Mouse (Mus musculus) thymus, postnatal 14 days (tissue): ENCODE results near the gene Gm27021.

Source experiments
- DNase-seq: peaks from one replicate; pipeline ENCODE4 v3.0.0; 2021

Gene Gm27021

GRCm38 (mm10) chr8:120633665-120634271 lies 34.1 kb downstream of the Gm27021 start:
- peak; percentile 33 for DNase-seq

GRCm38 (mm10) chr8:120632969-120633664 lies 34.8 kb downstream of the Gm27021 start:
- DNase-seq, result no peak

- DNase-seq, result no peak
These were observed 36.2 kb downstream of the Gm27021 start for GRCm38 (mm10) chr8:120631441-120632375.

DNA sequence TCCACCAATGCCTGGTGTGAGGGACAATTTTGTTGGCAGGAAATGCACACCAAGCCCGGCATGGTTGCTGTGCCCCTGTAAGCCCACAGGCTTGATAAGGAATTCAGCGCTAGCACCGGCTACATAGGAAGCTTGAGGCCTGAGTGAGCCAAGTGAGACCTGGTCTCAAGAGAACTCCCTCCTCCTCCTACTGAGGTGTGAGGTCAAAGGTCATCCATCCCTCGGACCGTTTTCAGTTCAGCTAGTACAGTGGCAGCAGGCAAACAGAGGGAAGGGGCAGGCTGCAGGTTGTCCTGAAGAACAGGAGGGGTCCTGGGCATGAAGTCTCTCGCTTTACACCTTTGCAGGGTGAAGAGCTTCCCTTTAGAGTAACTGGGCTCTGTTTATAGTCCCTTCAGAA lies 37.0 kb downstream of the Gm27021 start:
- DNase-seq, result no peak

DNA sequence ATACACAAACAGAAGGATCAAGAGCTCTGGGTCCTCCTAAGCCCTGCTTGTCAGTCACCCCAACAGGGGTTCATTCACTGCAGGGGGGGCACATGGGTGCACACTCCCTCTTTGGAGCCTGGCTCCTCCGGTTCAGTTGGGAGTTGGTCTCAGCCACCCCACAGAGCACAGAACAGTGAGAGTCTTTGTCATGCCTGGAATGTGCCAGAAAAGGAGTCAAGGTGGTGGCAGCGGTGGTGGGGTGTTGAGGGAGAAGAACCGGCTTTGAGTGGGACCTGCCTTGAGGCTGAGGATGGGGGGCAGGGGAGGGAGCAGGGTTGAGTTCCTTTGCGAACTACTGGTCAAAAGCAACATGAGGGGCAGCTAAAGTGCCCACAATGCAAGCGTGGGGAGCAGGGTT lies 37.8 kb downstream of the Gm27021 start:
- DNase-seq, result no peak

DNA sequence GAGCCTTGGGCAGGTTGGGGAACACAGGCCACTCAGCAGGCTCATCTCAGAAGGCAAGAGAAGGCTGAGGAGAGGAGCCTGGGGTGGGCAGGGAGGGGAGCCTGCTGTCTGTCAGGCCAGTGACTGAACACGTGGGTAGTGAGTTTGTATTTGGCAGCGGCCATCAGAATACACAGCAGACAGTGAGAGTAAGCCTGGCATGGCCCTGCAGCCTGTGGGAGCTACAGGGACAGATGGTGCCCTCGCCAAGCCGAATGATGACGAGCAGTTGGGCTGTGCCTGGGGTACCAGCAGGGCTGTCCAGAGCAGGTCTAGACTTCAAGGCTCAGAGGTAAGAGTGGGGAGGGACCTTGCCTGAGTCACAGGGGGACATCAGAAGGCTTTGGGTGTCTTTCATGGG lies 40.6 kb downstream of the Gm27021 start:
- DNase-seq, result no peak

DNA sequence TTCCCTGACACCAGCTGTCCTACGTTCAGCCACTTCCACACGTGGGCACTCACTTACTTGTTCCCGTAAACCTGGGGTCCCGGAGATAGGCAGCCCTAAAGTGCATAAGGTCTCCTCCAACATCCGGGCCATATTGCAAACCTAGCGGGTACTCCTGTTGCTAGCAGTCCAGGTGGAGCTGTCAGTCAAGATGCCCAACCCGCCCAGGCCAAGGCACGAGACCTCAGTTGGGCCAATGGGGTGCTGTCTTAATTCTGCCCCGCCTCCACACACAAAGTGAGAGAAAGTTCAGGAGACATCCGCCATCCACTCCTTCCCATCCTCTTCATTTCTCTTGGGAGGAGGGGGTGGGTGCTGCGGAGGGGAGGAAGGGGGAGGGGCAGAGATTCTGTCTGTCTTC lies 41.4 kb downstream of the Gm27021 start:
- DNase-seq, result no peak

- DNase-seq, result no peak
These were observed 44.3 kb downstream of the Gm27021 start for GRCm38 (mm10) chr8:120623608-120624007.

DNA sequence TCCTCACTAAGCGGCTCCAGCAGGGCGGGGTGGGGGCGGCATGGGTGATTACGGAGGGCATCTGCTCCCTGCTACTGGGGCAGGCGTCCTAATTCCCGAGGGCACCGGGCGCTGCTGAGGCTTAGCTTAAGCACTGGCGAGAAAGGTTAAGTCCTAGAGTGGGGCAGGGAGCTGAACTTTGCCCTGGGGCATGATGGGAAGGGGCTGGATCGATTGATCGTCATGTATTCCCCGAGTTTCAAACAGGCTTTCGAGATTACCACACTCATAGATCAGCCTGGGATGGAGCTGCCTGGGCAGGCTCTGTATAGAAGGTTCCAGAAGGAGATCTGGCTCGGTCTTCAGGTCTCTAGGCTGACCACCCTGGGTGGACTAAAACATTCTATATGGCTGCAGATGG lies 45.7 kb downstream of the Gm27021 start:
- no peak for DNase-seq

GRCm38 (mm10) chr8:120620441-120620840 lies 47.4 kb downstream of the Gm27021 start:
- DNase-seq, result no peak

- DNase-seq, result no peak
These were observed 48.4 kb downstream of the Gm27021 start for GRCm38 (mm10) chr8:120619235-120620180.

- DNase-seq, result peak; percentile 71
These were observed 49.8 kb downstream of the Gm27021 start for GRCm38 (mm10) chr8:120618110-120618509.

DNA sequence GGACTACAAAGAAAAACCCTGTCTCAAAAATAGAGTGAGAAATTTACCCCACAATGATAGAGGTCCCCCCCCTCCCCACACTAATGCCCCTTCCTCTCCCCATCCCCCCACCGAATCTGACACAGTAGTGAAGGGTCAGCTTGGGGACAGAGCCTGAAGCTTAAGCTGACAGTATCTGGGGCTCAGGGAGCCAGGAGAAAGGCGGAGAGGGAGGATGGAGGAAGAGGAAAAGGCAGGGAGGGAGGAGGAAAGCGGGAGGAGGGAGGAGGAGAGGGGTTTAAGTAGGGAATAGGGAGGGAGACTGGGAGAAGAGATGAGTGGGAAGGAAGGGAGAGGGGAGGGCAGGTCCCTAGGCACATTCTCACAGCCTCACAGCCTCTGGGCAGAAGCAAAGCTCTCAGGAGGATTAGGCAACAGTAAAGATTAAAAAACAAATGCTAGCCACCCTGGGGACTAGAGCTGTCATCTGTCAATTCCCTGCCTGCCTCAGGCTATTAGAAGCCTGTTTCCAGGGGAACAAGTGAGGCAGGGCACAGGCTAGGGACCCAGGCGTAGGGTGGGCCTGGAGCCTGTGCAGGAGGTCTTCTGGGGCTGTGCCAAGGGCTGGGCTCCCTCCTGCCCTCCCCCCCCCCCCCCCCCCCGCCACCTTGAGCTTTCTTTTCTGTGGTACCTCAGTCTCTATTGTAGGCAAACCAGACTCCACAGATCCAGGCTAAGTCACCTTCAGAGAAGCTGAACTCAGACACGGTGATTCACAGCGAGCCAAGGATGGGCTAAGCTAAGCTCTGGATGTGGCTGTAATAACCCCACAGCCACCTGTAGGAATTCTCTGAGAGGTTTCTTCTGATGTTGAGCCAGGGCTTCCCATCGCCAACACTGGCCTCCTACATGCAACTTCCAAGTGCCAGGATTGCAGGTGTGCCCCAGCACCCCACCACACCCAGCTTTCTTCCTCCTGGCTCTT lies 50.9 kb downstream of the Gm27021 start:
- DNase-seq, result no peak

DNA sequence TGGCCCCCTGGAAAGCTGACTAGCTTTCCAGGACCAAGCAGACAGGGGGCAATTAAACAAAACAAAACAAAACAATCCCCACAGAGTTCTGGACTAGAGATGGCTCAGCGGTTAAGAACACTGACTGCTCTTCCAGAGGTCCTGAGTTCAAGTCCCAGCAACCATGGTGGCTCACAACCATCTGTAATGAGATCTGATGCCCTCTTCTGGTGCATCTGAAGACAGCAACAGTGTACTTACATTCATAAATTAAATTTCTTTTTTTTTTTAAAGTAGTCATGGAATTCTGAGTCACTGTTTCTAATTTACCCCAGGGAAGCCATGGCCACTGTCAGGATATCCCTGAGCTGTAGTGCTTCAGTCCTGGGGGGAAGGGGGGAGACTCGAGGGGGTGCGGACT lies 53.4 kb downstream of the Gm27021 start:
- DNase-seq, result no peak

- DNase-seq, result no peak
These were observed 57.1 kb downstream of the Gm27021 start for GRCm38 (mm10) chr8:120610824-120611223.

DNA sequence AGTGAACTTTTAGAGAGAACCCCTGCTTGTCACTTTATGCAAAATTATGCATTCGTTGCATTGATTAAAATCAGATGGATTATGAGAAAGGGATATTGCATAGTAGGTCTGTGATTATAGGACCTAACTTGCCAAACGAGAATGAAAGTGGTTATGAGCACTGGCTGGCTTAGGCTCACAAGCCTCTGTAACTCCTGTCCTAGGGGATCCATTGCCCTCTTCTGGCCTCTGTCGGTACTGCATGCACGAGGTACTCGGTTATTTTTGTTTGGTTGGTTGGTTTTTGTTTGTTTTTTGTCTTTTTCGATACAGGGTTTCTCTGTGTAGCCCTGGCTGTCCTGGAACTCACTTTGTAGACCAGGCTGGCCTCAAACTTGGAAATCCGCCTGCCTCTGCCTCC lies 60.0 kb downstream of the Gm27021 start:
- DNase-seq, result peak; percentile 81

DNA sequence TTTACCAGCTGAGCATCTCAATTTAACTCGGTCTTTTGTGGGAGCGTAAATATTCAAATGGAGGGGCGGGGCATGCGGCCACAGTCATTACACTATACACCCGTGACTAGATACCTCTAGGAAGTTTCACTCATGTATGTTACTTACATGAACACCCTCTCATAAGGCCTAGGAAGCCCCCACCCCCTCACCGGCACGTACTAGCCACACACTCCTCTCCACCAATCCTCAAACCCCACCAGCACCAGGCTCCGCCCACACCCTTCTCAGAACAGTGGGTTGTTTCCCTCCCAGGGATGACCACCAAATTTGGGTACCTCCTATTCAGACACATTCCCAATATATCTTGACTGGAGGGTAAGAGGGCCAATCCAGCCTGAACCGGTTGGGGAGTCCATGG lies 60.4 kb downstream of the Gm27021 start:
- DNase-seq, result no peak

- DNase-seq, result no peak
These were observed 65.2 kb downstream of the Gm27021 start for GRCm38 (mm10) chr8:120602672-120603071.

GRCm38 (mm10) chr8:120599504-120599903 lies 68.4 kb downstream of the Gm27021 start:
- peak; percentile 83 for DNase-seq

- DNase-seq, result no peak
These were observed 69.3 kb downstream of the Gm27021 start for GRCm38 (mm10) chr8:120598579-120598978.

DNA sequence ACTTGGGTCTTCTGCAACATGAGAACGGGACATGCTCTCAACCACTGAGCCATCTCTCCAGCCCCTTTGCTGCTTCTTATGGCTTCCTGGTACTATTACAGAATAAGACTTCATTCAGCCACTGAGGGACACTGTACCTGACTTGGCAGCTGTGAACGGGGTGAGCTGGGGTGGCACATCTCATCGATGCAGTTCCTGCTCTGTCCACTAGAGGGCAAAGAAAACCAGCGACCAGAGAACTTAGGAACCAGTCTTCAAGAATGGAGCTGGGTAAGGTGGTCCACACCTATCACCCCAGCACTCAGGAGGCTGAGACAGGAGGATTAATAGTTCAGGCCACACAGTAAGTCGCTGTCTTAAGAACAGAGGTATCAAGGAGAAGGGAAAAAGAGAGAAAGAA lies 71.9 kb downstream of the Gm27021 start:
- peak; percentile 72 for DNase-seq
